Mouse (Mus musculus): ENCODE measurements around the gene Tacr1.
"Not testable (repeated sequence)": the region's sequence is repeated elsewhere in the genome, so short reads cannot be mapped to it uniquely, and the experiment has no call there.

Gene Tacr1

DNA sequence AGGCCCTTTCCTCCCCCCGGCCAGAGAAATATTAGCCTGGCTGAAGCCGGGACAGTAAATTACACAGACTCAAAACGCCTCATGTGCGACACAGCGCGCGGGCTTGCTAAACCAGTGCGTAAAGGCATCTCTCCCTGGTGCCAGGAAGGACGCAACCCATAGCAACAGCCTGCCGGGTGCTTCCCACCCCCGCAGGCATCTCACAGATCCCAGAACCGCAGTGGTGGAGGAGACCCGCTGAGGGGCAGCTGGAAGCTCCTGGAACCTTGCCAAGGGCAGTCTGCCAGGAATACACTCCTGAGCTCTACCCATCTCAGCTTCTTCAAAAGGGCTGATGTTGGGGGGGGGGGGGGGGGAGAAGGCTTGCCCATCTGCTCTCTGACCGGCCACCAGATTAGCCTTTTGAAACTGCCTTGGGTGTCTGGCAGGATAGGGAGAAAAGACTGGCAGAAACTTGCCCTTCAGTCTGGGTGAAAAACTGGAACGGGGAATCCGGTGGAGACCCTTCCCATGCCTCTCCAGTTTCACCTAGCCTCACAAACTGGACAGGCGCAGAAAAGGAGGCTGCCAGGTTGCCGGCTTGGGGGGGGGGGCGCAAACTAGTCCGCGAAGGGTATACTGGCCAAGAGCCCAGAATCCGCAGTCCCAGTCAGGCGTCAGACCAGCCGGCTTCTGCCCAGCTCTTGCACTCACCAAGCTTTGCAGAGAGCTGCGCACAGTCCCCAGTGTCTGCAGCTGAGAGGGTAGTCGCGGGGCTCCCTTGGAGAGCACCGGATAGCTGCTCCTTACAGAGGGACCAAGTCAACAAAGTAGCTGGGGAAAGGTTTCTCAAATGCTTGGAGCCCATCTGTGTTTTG is at the start of gene Tacr1:
Gene Tacr1 (plus strand): TSS at position 740 of the 857 bp plus-strand sequence.
- DNase-seq (ENCODE audit: low read depth), result no peak

DNA sequence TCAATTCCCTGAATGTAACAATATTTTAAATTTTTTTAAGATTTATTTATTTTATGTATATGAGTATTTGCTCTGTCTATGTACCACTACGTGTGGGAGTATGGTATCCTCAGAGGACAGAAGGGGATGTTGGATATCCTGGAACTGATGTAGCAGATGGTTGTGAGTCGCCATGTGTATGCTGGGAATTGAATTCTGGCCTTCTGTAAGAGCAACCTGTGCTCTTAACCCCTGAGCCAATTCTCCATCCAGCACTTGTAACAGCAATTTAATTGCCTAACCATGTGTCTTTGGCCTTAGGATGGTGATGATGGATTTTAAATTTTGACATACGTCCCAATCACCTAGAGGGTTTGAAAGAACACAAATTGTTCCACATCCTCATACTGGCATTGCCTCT is 26.0 kb upstream of the Tacr1 start:
- no peak for DNase-seq (ENCODE audit: low read depth)

DNA sequence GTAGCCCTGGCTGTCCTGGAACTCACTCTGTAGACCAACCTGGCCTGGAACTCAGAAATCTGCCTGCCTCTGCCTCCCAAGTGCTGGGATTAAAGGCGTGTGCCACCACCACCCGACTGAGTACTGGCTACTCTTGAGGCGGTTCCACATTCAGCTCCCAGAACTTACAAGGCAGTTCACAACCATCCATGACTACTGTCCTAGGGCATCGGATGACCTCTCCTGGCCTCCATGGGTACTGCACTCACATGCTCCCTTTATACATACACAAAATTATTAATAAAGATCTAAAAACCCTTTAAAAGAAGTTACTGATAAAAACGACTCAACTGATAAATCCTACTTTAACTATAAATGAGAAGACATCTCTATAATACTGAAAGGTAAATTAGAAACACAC is 18.6 kb upstream of the Tacr1 start:
- peak; percentile 17 for DNase-seq (ENCODE audit: low read depth)

DNA sequence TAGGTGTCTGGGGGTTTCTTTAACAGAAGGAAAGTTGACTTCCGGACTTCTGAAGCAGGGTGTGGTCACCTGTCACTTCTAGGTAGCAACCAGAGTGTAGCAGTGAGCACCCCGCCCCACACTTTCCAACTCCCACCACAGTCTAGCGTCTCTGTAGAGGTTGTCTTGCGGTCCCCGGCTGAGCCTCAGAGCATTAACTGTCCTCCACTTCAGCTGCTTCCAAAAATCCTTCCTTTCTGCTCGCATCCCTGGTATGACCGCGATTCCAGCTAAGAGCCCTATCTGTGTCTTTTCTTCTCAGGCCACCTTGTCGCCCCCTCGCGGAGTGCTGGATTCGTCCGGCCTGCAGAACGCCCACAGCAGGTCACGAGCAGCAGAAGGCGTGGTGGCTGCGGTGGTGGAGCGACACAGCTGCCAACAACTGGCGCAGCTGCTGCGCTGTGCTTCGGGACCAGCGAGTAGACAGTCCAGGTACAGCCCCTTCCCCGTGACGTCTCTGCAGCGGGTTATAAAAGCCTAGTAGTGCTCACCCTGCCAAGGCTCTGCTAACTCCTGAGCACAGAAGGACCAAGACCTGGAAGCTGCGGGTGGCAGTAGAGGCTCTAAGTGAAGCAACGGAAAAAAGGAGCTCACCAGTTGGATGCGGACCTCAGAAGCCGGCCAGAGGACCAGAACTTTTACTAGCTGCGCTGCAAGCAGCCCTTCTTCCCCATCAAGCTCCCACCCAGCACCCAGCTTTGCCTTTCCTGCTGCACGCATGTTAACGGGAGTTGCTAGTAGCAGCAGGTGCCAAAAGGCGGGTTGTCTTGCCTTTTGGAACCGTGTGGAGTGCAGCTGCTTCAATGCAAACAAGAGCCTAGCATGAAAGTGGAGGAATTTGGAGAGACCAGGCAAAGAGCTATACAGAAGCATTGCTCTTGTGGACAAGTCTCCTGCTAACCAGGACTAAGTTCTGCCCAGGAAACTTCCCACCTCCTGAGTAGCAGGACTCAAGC is 664 bp downstream of the Tacr1 start:
- no peak for DNase-seq (ENCODE audit: low read depth)

DNA sequence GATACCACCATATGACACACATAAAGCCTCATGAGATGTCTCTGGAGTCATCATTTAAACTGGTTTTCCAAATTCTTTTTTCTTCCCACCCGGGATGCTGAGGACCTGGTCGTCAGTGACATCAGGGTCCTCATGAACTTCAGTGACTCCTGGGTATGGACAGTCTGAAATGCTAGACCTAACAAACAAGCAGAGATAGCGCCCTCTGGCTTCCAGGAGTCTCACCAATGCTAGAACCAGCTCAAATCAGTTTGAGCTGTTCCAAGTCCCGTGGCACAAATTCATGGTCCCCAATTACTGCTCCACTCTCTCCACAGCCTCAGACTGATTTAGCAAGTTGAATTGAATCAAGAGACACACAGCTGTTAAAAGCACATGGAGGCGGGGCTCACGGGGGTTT is 16.2 kb downstream of the Tacr1 start:
- peak; percentile 20 for DNase-seq (ENCODE audit: low read depth)

DNA sequence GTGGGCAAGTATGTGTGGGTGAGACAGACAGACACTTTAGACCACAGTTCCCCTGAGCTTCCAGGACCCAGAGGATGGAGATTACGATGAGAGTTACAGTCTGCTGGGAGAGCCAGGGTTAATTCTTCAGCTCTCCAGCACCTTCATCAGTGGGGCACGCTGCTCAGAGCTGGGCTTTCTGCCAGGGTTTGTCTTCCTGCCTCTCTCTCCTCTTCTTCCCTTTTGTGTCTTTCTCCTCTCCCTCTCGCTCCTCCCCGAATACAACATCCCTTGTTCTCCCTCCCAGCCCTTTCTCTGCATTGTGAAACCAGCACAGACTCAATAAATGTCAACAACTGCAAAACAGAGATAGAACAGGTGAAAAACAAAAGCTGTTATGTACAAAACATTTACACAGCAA is 18.1 kb downstream of the Tacr1 start:
- DNase-seq (ENCODE audit: low read depth), result no peak

DNA sequence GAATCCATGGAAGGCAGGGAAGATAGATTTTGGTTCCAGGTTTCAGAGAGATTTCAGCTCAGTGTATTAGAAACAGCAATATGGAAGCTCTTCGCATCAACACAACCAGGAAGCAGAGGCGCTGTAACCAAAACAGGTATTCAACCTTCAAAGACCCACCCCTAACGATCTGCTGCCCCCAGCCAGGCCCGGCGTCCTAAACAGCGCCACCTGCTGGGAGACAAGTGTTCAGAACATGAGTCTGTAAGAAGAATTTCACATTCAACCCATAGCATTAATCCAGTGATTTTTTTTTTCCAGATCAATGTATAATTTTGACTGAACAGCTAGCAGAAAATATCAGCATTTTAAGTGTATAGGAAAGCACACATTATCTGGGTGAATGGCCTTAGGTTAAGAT is 26.8 kb downstream of the Tacr1 start:
- DNase-seq (ENCODE audit: low read depth), result no peak

DNA sequence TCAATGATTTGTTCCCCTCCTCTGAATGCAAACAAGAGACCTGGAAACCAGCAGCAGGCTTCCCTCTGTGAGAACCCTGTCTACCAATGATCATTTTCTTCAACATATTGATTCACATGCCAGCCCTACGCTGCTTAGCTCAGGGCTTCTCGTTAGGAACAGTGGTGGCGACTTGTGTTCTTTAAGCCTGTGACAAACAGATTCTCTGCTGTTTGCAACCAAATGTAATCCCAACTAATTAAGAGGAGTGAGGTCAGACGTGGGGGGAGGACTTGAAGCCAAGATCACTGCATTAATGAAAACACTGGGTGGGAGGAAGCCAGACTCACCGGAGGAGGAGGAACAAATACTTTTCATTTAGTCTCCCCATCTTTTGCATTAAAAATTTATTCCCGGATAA is 27.6 kb downstream of the Tacr1 start:
- DNase-seq (ENCODE audit: low read depth), result no peak

DNA sequence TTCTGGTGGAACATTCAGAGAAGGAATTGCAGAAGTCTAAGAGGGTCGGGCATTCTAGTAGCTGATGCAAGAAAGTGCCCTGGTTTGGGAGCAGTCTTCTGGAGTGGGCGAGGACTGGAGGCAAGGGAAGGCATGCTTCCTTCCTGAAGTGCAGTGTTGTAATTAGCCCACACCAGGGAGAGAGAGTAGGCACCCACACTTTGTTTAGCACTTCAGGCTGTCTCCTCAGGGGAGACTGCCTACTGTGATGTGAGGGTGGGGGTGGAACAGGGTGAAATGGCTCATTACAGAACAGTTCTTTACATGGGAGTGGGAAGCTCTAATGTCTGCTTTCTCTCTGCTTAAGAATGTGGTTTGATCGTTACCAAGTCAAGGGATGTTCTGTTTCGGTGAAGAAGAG is 35.0 kb downstream of the Tacr1 start:
- DNase-seq (ENCODE audit: low read depth), result no peak

DNA sequence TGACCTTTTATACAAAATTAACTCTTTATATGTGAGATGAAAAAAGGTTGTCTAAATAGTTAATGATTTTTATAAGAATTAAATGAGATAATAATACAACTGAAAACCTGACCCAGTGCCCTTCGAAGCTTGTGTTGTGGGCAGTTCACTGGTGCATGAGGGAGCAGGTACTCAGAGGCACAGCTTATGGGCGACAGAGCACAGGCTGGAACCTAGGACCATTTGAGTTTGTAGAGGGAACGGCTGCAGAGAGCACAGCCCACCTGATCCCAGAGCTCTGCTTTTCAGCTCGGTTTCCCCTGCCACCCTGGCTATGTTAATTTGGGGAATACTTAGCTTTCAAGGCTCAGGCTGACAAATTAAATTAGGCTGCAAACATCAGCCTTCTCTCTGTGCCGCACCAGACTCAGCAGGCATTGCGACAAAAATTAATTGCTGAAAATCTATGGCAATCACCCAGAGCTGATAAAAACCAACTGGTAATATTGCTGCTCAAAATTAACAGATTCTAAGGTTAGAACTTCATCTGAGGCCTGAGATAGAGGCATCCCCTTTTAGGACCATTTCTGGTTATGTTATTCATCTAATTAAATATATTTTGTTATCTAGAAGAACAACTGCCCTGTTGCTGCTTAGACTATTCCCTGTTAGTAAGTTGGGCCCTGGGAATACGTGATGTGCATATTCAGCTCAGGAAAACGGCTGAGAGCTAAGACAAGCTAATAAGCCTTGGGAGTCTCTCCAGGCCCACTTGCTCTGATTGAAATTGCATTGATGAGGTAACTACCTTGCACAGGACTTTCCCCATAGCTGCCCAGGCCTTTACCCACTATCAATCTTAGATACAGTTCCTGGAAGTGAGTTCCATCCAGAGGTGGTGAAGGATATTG is 50.3 kb downstream of the Tacr1 start:
- not testable (repeated sequence) for DNase-seq (ENCODE audit: low read depth)

DNA sequence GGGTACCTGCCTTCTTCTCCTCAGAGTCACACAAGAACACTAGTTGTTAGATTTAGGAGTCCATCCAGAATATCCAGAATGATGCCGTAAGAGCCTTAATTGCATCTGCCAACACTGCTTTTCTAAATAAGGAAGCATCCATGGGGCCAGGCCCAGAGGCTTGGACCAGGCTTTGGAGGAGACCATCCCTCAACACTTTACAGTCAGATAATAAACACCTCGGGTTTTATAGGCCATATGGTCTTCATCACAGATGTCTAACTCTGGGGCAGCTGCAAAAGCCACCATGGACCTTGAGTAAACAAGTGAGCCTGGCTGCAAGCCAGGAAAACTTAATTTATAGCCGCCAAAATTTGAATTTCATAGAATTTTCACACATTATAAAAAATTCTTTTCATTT is 53.1 kb downstream of the Tacr1 start:
- DNase-seq (ENCODE audit: low read depth), result no peak

DNA sequence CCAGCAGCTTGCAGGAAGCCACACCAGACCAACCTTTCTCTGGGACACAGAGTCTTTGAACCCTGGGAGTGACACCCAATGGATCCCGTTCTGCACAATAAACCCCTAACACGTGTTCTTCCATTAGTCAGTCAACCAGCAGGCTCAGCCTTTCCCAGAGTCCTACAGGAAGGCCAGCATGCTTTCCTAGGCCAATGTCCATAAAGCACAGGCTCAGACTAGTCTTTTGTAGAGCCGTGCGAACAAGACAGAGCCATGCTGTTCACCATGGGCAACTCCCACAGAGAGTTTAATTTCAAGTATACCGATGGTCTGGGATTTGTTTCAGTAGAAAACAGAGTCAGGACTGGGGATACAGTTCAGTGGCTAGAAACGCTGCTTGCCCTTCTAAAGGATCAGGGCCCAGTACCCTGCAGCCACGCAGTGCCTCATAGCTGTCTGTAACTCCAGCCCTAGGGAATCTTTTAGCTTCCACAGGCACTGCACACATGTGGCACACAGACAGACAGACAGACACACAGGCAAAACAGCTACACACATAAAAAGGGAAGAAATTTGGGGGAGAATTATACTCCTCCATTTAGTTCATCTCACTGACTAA is 55.1 kb downstream of the Tacr1 start:
- DNase-seq (ENCODE audit: low read depth), result no peak

DNA sequence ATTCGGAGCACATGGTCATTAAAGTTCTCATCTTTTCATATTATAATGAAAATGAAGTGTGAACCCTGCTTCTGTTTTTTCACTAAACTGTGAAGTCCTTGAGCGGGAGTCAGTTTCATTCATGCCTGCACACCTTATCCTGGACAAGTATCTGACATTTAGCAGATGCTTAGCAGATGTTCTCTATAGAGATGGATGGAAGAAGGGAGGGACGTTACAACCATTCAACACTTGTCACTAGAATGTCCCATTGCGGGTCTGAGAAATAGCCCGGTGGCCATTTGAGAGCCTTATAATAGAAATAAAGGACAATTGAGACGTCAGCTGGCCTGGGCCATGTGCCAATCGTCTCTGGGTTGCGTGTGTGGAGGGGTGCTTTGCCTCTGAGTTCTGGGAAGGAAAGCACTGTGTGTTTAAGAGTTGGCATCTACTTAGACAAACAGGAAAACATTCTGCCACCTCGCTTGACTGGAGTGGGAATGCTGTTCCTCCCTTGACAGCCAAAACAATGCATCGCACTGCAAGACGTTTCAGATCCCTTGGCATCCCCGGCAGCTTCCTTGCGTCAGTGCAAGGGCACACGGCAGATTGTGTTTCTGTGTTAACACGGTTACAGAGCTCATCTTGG is 56.7 kb downstream of the Tacr1 start:
- no peak for DNase-seq (ENCODE audit: low read depth)

DNA sequence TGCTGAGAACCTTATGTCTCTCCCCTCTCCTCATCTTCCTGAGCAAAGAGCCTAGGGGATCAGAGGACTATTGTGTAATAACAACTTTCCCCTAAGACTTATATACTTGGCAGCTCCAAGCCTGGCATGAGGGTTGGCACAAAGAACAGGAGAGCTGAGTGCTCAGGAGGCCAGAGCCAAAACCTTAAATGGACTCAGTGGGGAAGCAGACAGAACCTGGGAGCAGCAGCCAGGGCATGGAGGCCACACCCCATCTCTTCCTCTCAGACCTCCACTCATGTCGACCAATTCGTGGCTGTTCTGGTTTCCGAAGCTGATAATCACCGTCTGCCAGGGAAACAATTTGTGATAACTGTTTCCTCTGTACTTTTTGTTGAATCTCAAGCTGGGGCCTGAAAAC is 61.0 kb downstream of the Tacr1 start:
- DNase-seq (ENCODE audit: low read depth), result no peak

DNA sequence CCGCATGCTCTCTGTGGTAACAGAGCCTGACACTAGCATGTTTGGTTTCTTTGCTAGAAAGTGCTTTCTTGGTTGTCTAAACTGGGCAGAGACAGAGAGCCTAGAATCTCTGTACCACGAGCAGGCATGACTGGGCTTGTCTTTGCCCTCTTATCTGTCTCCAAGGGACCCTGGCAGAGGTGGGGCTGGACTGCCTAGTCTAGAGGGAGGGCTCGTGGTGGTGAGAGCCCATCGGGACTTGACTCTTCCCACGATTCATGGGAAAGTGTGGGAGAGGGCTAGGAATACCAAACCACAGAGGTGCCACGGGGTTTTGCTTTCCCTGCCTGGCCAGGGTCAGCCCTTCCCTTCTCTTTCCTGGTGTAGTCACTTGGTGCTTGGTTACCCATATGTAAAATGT is 72.3 kb downstream of the Tacr1 start:
- DNase-seq (ENCODE audit: low read depth), result no peak

DNA sequence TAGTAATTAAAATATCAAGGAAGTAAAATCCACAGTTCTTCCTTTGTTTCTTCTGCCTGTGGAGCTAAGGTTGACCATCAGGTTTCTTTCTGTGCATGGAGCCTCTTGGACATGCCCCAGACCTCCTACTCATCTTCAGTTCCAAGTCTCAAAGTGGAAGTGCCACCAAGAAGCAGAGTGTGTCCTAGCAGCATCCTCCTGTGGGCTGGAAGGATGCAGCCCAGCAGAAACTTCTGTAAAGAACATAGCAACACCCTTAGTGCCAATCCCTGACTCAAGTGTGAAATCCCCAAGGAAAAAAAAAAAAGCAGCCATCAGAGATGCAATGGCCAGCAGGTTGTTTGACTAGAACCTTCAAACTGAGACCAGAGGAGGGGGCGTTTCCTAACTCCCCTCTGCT is 81.7 kb downstream of the Tacr1 start:
- no peak for DNase-seq (ENCODE audit: low read depth)

DNA sequence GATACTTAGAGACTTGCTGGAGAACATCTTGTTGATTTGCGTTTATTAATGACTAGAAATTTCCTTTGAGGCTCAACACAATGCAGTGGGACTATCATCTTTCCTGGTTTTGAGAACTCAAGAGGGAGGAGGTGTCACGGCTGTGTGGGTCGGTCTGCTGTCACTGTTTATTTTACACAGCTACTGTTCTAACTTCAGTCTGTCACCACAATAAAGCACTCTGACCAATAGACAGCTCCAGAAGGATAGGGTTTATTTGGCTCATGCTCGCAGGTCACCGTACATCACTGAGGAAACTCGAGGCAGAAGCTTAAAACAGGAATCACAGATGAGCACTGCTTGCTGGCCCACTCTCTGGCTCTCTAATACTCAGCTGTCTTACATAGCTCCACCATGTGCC is 92.3 kb downstream of the Tacr1 start:
- DNase-seq (ENCODE audit: low read depth), result no peak

DNA sequence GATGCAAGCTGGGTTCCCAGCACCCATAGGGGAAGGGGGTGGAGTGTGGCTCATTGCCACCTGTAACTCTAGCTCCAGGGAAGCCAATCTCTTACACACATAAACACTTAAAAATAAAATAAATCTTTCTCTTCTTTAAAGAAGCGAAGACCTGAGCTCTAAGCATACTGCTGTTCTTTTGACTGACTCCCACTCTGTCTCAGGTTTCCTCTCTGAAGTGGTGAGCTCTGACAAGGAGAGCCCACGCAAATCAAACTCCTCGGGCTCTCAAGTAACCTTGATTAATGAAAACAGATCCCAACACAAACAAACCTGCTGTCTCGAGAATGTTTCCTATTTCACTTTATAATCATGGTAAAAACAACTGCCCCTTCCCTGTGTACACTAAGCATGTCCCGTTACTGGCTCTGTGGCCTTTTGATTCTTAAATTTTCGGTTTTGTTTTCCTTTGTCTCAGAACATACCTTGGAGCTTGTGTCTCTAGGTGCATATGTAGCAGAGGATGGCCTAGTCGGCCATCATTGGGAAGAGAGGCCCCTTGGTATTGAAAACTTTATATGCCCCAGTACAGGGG is 108.8 kb downstream of the Tacr1 start:
- no peak for DNase-seq (ENCODE audit: low read depth)

DNA sequence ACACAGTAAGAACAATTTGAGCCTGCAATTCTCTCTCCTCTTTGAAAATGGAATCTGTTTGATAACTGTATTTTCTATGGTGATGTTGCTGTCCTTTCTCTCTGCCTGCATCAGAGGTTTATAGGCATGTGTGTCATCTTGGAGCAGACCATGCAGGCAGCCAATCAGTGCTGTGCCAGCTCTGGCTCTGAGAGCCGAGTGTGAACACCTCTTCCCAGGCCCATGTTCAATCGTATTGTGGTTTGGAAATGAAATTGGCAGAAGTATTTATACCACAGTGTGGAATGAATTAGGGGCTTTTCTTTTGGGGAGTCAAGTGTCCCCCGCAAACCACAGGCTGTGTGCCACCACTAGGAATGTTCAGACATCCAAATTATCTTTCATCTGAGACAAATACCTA is 117.5 kb downstream of the Tacr1 start:
- DNase-seq (ENCODE audit: low read depth), result no peak

DNA sequence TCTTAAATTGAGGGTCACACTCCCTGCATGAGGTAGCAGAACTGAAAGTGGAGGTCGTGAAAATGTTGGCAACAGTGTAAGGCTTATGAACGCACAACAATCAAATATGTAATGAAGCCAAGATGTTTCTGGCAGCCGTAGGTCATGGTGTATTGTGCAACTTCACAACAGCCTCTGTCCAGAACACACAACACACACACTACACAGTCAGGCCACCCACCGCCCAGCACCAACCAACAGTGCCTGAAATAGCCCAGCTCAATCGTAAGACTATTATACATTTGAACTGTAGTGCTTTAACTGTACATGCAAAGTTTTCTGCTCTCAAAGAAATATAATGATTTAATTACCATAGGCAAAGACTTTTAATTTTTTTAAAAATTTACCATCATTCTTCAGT is 120.4 kb downstream of the Tacr1 start:
- DNase-seq (ENCODE audit: low read depth), result no peak

All from 416B (cell line).